Mouse (Mus musculus): Measurements from ENCODE around the gene Lce1l.

Lce1l gene

GRCm38 (mm10) chr3:92851186-92851585 is at the start of gene Lce1l:
Gene Lce1l (minus strand): TSS chr3:92851286.
- POLR2A ChIA-PET: no interaction called here
- CTCF ChIA-PET: no interaction called here

DNA sequence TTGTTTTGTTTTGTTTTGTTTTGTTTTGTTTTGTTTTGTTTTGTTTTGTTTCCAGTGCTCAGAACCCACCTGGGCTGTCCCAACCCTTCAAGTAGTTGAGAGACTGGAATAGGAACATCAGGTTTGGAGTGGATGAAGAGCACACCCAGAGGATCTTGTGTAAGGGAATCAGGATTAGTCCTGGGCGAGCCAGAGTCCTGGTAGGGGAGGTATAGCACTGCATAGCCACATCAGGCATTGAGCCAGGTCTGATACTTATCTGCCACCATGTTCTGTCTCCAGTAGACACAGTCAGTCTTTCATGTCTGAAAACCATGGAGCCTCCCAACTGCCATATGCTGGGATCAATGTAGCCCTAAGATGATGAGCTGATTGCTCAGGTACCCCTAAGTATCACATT is 43.4 kb upstream of the Lce1l start:
- CTCF ChIA-PET: interaction anchor here in 1 of 4 experiments (0.8 kb wide), 1 partner anchor 9 kb away, joined by 3 read pairs; no protein-coding TSS in a partner anchor
- POLR2A ChIA-PET: interaction anchor here in 1 of 4 experiments (0.6 kb wide), 1 partner anchor 101 kb away, joined by 3 read pairs; no protein-coding TSS in a partner anchor

- CTCF ChIA-PET: interaction anchor here in 2 of 4 experiments (0.8 to 0.9 kb wide), 2 partner anchors 10 kb away, joined by 3 read pairs; no protein-coding TSS in a partner anchor
- POLR2A ChIA-PET: interaction anchor here in 1 of 4 experiments (0.6 kb wide), 1 partner anchor 101 kb away, joined by 3 read pairs; no protein-coding TSS in a partner anchor
These were observed 43.0 kb upstream of the Lce1l start for GRCm38 (mm10) chr3:92894063-92894462.

DNA sequence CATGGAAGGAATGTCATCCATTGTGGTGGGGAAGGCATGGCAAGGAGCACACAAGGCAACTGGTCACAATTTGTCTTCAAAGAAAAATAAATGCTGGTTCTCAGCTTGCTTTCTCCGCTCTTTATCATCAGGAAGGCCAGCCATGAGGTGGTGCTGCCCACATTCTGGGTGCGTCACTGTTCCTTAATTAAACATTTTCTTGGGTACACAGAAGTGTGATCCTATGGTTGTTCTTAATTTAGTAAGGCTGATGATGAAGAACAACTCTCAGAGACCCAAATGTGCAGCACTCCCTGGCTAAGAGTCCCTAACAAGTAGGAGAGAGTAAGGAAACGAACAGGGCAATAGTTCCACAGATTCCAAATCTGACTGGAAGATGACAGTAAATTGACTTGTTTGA is 23.1 kb upstream of the Lce1l start:
- ChIA-PET CTCF (no interaction called here), POLR2A (interaction anchor here in 1 of 4 experiments (1.2 kb wide), 1 partner anchor 15 kb away, joined by 3 read pairs; no protein-coding TSS in a partner anchor)

DNA sequence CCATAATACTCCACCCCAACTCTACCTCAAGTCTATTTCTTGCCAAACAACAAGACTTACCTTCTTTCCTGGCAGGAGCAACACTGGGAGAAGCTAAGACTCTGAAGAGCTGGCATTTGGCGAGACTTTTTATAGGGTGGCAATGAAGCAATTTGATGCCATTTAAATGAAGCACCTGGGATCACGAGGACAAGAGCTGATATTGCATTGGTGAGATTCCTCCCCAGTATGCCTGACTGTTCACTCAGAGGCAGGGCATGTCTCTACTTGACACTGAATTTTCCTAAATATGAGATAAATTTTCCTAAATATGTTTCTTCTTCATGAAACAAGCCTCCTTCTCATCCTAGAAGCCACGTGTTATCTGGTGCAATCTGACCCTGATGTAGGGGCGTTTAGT is 19.0 kb upstream of the Lce1l start, which contains the start of gene 2310050C09Rik:
Gene 2310050C09Rik, minus strand, starts transcription at position 101 of the 400 bp plus-strand sequence.
- ChIA-PET CTCF (no interaction called here), POLR2A (no interaction called here)

DNA sequence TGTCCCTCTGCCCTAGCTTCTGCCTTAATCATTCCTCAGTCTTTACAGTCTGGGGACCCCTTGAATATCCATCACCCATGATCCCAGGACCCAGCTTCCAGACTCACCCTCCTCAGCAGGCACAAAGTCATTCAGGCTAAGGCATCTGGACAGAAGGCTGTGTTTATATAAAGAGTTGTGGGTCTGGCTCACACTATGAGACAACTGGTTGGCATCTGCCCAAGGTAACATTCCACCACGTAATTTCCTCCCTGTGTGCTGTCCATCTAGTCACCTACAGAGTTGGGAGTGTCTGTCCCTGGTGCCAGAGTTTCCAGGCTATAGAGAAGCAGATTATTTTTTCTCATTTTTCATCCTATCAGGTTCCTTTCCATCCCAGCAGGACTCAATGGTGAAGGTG is 24.0 kb downstream of the Lce1l start, which contains the start of gene Kprp:
Gene Kprp, minus strand, starts transcription at position 140 of the 400 bp plus-strand sequence.
- POLR2A ChIA-PET: no interaction called here
- CTCF ChIA-PET: interaction anchor here in 1 of 4 experiments (1.8 kb wide), 1 partner anchor 77 kb away, joined by 4 read pairs; no protein-coding TSS in a partner anchor

DNA sequence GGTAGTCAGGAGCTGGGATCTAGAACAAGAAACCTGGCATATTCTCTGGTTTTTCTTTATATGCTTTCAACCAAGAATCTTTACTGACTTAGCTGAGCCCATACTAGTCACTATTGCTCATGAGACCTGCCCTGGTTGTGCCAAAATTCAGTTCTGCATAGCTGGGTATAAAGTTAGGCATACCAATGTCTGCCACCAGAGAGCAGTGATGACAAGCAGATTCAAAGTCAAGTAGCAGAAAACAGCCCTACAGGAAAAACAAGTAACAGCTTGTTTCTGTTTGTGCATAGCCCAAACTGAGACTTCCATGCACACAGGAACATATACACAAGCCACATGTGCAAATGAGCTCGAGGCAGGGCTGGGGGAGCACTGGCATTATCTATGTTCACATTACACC is 25.3 kb downstream of the Lce1l start:
- ChIA-PET CTCF (interaction anchor here in 3 of 4 experiments (0.7 to 1.8 kb wide), 4 partner anchors 78 to 675 kb away, joined by 3 to 4 read pairs (median 3); no protein-coding TSS in a partner anchor), POLR2A (no interaction called here)

GRCm38 (mm10) chr3:92816036-92816435 is 35.0 kb downstream of the Lce1l start:
- ChIA-PET POLR2A (interaction anchor here in 1 of 4 experiments (0.6 kb wide), 1 partner anchor 1204 kb away, joined by 3 read pairs; no protein-coding TSS in a partner anchor), CTCF (interaction anchor here in 1 of 4 experiments (0.6 kb wide), 1 partner anchor 180 kb away, joined by 3 read pairs; no protein-coding TSS in a partner anchor)

DNA sequence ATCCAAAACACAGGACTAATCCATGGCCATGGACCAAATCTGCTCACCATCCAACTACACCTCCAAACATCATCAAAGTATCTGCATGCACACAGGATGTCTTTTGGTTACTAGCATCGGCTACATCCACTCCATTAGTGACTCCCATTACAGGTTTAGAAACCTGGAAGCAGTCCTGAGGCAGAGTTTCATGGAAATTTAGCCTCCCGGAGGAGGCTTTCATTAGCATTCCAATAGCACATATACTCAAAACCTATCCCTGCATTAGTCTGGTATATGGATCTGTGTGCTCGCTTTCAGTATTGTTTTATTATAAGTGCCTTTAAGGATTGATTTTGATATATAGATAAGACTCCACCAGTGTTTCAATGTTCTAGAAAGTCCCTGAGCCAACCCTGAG is 35.5 kb downstream of the Lce1l start:
- ChIA-PET POLR2A (interaction anchor here in 1 of 4 experiments (0.6 kb wide), 1 partner anchor 1203 kb away, joined by 3 read pairs; no protein-coding TSS in a partner anchor), CTCF (no interaction called here)

GRCm38 (mm10) chr3:92807791-92808190 is 43.3 kb downstream of the Lce1l start, which contains the start of gene Lce1k:
Gene Lce1k (minus strand): TSS chr3:92807891.
- ChIA-PET CTCF (no interaction called here), POLR2A (no interaction called here)

All from embryonic stem cell, embryonic (primary cell).